In the genomic region with DNA sequence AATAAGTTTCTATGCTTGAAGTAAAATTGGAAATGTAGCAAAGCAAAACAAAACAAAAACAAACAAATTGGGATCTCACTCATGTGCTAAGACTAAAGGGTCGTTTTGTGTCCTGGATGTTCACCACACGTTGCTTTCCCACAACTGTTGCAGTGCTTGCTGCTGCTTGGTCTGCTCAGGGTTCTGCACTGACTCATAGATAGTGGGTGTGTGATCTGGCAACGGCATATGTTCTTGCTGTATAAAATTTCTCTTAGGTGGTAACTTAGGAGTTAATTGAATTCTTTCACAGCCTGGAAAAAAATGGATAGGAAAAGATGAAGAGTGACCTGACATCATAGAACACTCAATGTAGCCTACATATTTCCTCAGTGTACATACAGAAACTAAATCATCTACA, we compare ENCODE assay signal across 21 mouse cellular contexts.
DNase-seq lines count a peak whose midpoint lies in the region; TF ChIP-seq lines count a peak whose summit lies in the region.
"Had no signal": no experiment of that assay in that cellular context is flagged by ENCODE, and none has a peak within 500 bp of the region (broad histone marks: within the 10 kb centered on the region; RNA-seq: fewer than 3 reads in every experiment).

No protein-coding gene starts in this region.

- no peak overlapping the region; the same call in 1 of the 2 replicates for H3K27ac ChIP-seq in layer of hippocampus, adult 2 months
- H3K27ac ChIP-seq: embryonic facial prominence, embryonic 10.5 days; forebrain, embryonic 15.5 days; intestine, embryonic 15.5 days; limb, embryonic 12.5 days; macrophage; midbrain, embryonic 15.5 days; neural tube, embryonic 13.5 days had no signal

- TF ChIP-seq CTCF in layer of hippocampus, adult 2 months (conservative IDR thresholded peaks at IDR 0.05), result no peak

- DNase-seq in layer of hippocampus, adult 2 months (ENCODE audit: low spot score in 2 of 2), result peak; percentile 23 to 27
- no peak for DNase-seq in layer of hippocampus, postnatal 36 days
- peak; percentile 49 to 52 for DNase-seq in right cerebral cortex, adult 2 months (ENCODE audit: low spot score in 2 of 2)
- no peak for DNase-seq in right cerebral cortex, postnatal 4 days
- DNase-seq in left cerebral cortex, postnatal 25 days (ENCODE audit: low spot score in 2 of 2), result peak; percentile 19 to 87
- DNase-seq in cerebellum, postnatal 10 days, result no peak
- no peak for DNase-seq in Muller cell, postnatal 12 days (ENCODE audit: inconsistent ontology term)
- DNase-seq: adrenal gland, postnatal 10 days; cerebellum, adult 2 months; kidney, adult 8-10 months; kidney, postnatal 10 days; liver, postnatal 0 days; thymus, adult 18-20 months; thymus, postnatal 4 days had no signal

- intact Hi-C loops in left cerebral cortex, postnatal 25 days (cut with DNase I), result loop anchor here (5.0 to 10.0 kb wide), 2 partner anchors 134 to 378 kb away; no protein-coding TSS in a partner anchor

- no peak overlapping the region for H3K4me3 ChIP-seq in layer of hippocampus, adult 2 months
- H3K4me3 ChIP-seq: embryonic facial prominence, embryonic 10.5 days; forebrain, embryonic 15.5 days; intestine, embryonic 15.5 days; limb, embryonic 12.5 days; midbrain, embryonic 15.5 days; neural tube, embryonic 13.5 days had no signal

Comparison
In these comparisons a context has a peak if more than half of its experiments do, and no peak if none do; other contexts are left out.
1. DNase-seq: peak in layer of hippocampus, adult 2 months (2 of 2), right cerebral cortex, adult 2 months (2 of 2) and left cerebral cortex, postnatal 25 days (2 of 2); none in layer of hippocampus, postnatal 36 days (0 of 2), right cerebral cortex, postnatal 4 days (single experiment), cerebellum, postnatal 10 days (0 of 2) and Muller cell, postnatal 12 days (single experiment).